Mouse (Mus musculus) T-cell, adult 2 months (primary cell): ENCODE data around the gene 9530003J23Rik.

ENCODE experiments used
- DNase-seq: peaks from one replicate; pipeline ENCODE4 v3.0.0; 2022; ENCODE audit warnings: low spot score

9530003J23Rik gene

DNA sequence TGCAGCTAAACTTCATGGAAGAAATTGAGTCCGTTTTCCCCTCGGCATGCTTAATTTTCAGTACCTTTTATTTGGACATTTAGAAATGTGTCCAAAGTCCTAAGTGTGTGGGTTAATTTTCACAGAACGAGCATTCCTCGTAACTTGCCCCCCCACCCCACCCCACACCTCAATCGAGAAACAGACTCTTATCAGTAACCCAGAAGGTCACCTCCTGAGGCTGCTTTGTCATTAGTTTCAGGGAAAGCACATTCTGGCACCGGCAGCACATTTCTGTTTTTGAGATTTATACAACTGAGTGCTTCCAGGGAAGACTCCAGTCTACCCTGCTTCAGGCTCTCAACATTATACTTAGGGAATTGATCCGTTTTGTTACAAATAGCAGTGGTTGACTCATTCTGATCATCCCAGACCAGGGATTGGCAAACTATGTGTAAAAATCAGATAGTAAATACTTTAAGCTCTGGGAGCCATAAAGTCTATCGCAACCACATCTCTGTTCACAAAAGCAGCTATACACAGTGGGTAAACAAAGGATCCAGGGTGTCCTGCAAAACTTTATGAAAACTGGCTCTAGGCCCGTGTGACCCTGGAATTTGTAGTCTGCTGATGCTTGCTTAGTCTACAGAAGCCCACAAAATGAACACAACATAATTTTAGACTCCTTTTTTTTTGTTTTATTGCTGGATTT lies 53.0 kb downstream of the 9530003J23Rik start:
- DNase-seq, result no peak
